Mouse (Mus musculus) heart, postnatal 0 days (tissue): ENCODE measurements around the gene Kcnk2.

ENCODE experiments used
- CTCF ChIP-seq: IDR thresholded peaks from 2 replicates; pipeline ENCODE4 v1.5.1; 2016; ENCODE audit warnings: antibody characterized with exemption, control low read depth, low read depth
- EP300 ChIP-seq: IDR thresholded peaks from 2 replicates; pipeline ENCODE4 v1.6.1; 2016; ENCODE audit warnings: antibody characterized with exemption, low read depth

DNA sequence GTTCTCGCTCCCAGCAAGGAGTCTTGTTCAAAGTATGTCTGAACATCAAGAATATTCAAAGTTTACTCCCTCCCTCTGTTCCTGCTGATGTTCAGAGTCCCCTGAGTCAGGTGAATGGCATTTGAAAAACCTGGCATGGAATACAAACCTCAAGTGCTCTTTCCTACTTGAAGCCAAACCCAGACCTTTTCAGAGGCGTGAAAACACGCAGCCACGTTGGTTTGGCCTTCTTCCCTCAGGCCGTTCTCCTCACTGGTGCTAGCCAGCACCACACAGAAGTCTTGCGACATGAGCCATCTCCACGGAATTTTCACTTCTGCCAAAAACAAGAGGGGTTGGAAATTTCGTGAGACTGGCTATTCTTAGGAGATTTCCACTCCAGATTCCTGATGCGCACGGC lies 3.1 kb upstream of the Kcnk2 start:
- no peak for TF ChIP-seq CTCF
- TF ChIP-seq EP300, result no peak
